Mouse (Mus musculus) ovary, adult 18-20 months (tissue): ENCODE data around the gene Pdk3.
A peak's percentile ranks its signal among the peaks of the same experiment; 100 is the strongest.

Experiments used
- DNase-seq: peaks from one replicate; pipeline ENCODE4 v3.0.0; 2022; ENCODE audit warnings: low spot score, mixed read lengths

The Pdk3 gene

GRCm38 (mm10) chrX:93831561-93832336 is at the start of gene Pdk3:
Gene Pdk3 (minus strand): TSS chrX:93832201.
- DNase-seq = peak; percentile 79

GRCm38 (mm10) chrX:93877634-93878016 is 45.6 kb upstream of the Pdk3 start:
- DNase-seq = no peak

GRCm38 (mm10) chrX:93876981-93877633 is 45.1 kb upstream of the Pdk3 start:
- no peak for DNase-seq

GRCm38 (mm10) chrX:93863393-93863792 is 31.4 kb upstream of the Pdk3 start:
- DNase-seq = no peak

GRCm38 (mm10) chrX:93862525-93863086 is 30.6 kb upstream of the Pdk3 start:
- no peak for DNase-seq

- DNase-seq = no peak
Observed at GRCm38 (mm10) chrX:93857756-93858155, 25.8 kb upstream of the Pdk3 start.

- DNase-seq = no peak
Observed at GRCm38 (mm10) chrX:93832337-93832884, 410 bp upstream of the Pdk3 start.

- DNase-seq = no peak
Observed at GRCm38 (mm10) chrX:93825787-93826186, 6.2 kb downstream of the Pdk3 start.

- DNase-seq = no peak
Observed at GRCm38 (mm10) chrX:93808040-93808439, 24.0 kb downstream of the Pdk3 start.

GRCm38 (mm10) chrX:93793168-93793567 is 38.8 kb downstream of the Pdk3 start:
- DNase-seq = no peak

GRCm38 (mm10) chrX:93789562-93789961 is 42.4 kb downstream of the Pdk3 start:
- no peak for DNase-seq

- DNase-seq = no peak
Observed at GRCm38 (mm10) chrX:93760770-93761169, 71.2 kb downstream of the Pdk3 start.

GRCm38 (mm10) chrX:93756867-93757455 is 75.0 kb downstream of the Pdk3 start:
- DNase-seq = no peak

GRCm38 (mm10) chrX:93755210-93755842 is 76.7 kb downstream of the Pdk3 start:
- no peak for DNase-seq

GRCm38 (mm10) chrX:93750566-93750965 is 81.4 kb downstream of the Pdk3 start:
- DNase-seq = no peak

GRCm38 (mm10) chrX:93749165-93749564 is 82.8 kb downstream of the Pdk3 start:
- no peak for DNase-seq

GRCm38 (mm10) chrX:93732975-93733748 is 98.8 kb downstream of the Pdk3 start:
- no peak for DNase-seq

GRCm38 (mm10) chrX:93732407-93732806 is 99.6 kb downstream of the Pdk3 start:
- no peak for DNase-seq

GRCm38 (mm10) chrX:93730854-93731253 is 101.1 kb downstream of the Pdk3 start:
- DNase-seq = no peak

GRCm38 (mm10) chrX:93729529-93729928 is 102.5 kb downstream of the Pdk3 start:
- no peak for DNase-seq
